Mouse (Mus musculus) myocyte (in vitro differentiated cells): ENCODE results near the gene Pou2f1. TPM values are rescaled to one million over a fixed set of nuclear protein-coding genes. Genes with fewer than 3 reads are reported as not detected.
A peak's percentile ranks its signal among the peaks of the same experiment; 100 is the strongest.

Experiments used
- H3K27me3 ChIP-seq: one replicate; pipeline ENCODE4 v1.6.1; 2011; ENCODE audit not compliant: control insufficient read depth, insufficient read depth, insufficient read length
- H3K36me3 ChIP-seq: one replicate; pipeline ENCODE4 v1.6.1; 2011; ENCODE audit not compliant: control insufficient read depth, insufficient read depth
- H3K4me2 ChIP-seq: one replicate; pipeline ENCODE4 v1.6.1; 2011; ENCODE audit warnings: low read depth, control low read depth
- H3K4me3 ChIP-seq: one replicate; pipeline ENCODE4 v1.5.1; 2011; ENCODE audit warnings: mild to moderate bottlenecking, control low read depth, moderate library complexity
- H3K79me2 ChIP-seq: one replicate; pipeline ENCODE4 v1.6.1; 2011; ENCODE audit not compliant: control insufficient read depth, insufficient read depth
- H3ac ChIP-seq: one replicate; pipeline ENCODE4 v1.6.1; 2011; ENCODE audit not compliant: control insufficient read depth, insufficient read length
- CEBPB ChIP-seq: IDR thresholded peaks from 2 replicates; pipeline ENCODE4 v1.6.1; 2011; ENCODE audit warnings: mild to moderate bottlenecking, moderate library complexity; ENCODE audit not compliant: poor library complexity, insufficient read depth, severe bottlenecking
- E2F4 ChIP-seq: IDR thresholded peaks from one replicate; pipeline ENCODE4 v1.6.1; 2011; ENCODE audit warnings: mild to moderate bottlenecking, control low read depth, moderate library complexity; ENCODE audit not compliant: insufficient read depth
- MAX ChIP-seq: IDR thresholded peaks from one replicate; pipeline ENCODE4 v1.6.1; 2011; ENCODE audit warnings: low read depth, mild to moderate bottlenecking, control low read depth
- MYOD1 ChIP-seq, 3 experiments: IDR thresholded peaks; one replicate each; pipeline ENCODE4 v1.6.1; 2011; ENCODE audit warnings: control low read depth in 2 of 3, low read depth in 2 of 3, mild to moderate bottlenecking in 2 of 3, moderate library complexity in 1 of 3; ENCODE audit not compliant: insufficient read length in 2 of 3, control insufficient read depth in 1 of 3
- MYOG ChIP-seq, 3 experiments: IDR thresholded peaks; one replicate each; pipeline ENCODE4 v1.6.1; 2011; ENCODE audit warnings: control low read depth in 2 of 3, low read depth in 2 of 3, mild to moderate bottlenecking in 2 of 3; ENCODE audit not compliant: insufficient read length in 2 of 3, control insufficient read depth in 1 of 3, insufficient read depth in 1 of 3
- POLR2A ChIP-seq: IDR thresholded peaks from one replicate; pipeline ENCODE4 v1.6.1; 2011; ENCODE audit warnings: low read depth, mild to moderate bottlenecking, control low read depth, moderate library complexity; ENCODE audit not compliant: insufficient read length
- POLR2AphosphoS2 ChIP-seq: IDR thresholded peaks from one replicate; pipeline ENCODE4 v1.6.1; 2011; ENCODE audit warnings: low read depth, control low read depth; ENCODE audit not compliant: insufficient read length
- REST ChIP-seq: IDR thresholded peaks from one replicate; pipeline ENCODE4 v1.6.1; 2011; ENCODE audit warnings: mild to moderate bottlenecking, control low read depth, moderate library complexity; ENCODE audit not compliant: insufficient read depth, insufficient read length
- SRF ChIP-seq: IDR thresholded peaks from one replicate; pipeline ENCODE4 v1.6.1; 2011; ENCODE audit warnings: low read depth; ENCODE audit not compliant: control insufficient read depth, insufficient read length
- TCF12 ChIP-seq: IDR thresholded peaks from one replicate; pipeline ENCODE4 v1.6.1; 2011; ENCODE audit warnings: mild to moderate bottlenecking, control low read depth; ENCODE audit not compliant: poor library complexity, insufficient read depth, severe bottlenecking
- TCF3 ChIP-seq: IDR thresholded peaks from one replicate; pipeline ENCODE4 v1.6.1; 2011; ENCODE audit warnings: low read depth, control low read depth; ENCODE audit not compliant: insufficient read length
- USF1 ChIP-seq: IDR thresholded peaks from one replicate; pipeline ENCODE4 v1.6.1; 2011; ENCODE audit warnings: low read depth, mild to moderate bottlenecking, control low read depth, moderate library complexity
- polyA plus RNA-seq: library from polyadenylated mRNA; unstranded; fragments of >200 nt; fragmentation: generic; extraction: Trizol; gene quantifications from one replicate; pipeline ENCODE4 v1.2.1, GENCODE M21; 2012; ENCODE audit warnings: missing spikeins

Gene Pou2f1
- polyA plus RNA-seq, 1 experiment, result 2.1 TPM

- Histone ChIP-seq H3K4me2 (peak overlapping the region; percentile 98), H3ac (no peak overlapping the region), H3K27me3 (no peaks in the 10 kb centered on the region), H3K79me2 (no peaks in the 10 kb centered on the region), H3K4me3 (no peak overlapping the region), H3K36me3 (no peaks in the 10 kb centered on the region)
- TF ChIP-seq MYOD1 (IDR thresholded peaks at IDR 0.05; ENCODE audit: control insufficient read depth in 1 of 3, insufficient read length in 2 of 3, low read depth in 2 of 3) (peak in 1 of 3 experiments; percentile 0), MYOG (IDR thresholded peaks at IDR 0.05; ENCODE audit: control insufficient read depth in 1 of 3, insufficient read depth in 1 of 3, insufficient read length in 2 of 3, low read depth in 2 of 3) (no peak), CEBPB (no peak), USF1 (no peak)
Measured at GRCm38 (mm10) chr1:166045060-166045893, 42.8 kb upstream of the Pou2f1 start.

GRCm38 (mm10) chr1:166043451-166044149 lies 41.1 kb upstream of the Pou2f1 start:
- H3K36me3 ChIP-seq, result no peaks in the 10 kb centered on the region
- no peak overlapping the region for H3ac ChIP-seq
- no peak overlapping the region for H3K4me3 ChIP-seq
- peak; percentile 10 for TF ChIP-seq POLR2A
- no peak for TF ChIP-seq USF1
- peak; percentile 70 for TF ChIP-seq TCF12
- peak; percentile 54 to 97 (median 95) for TF ChIP-seq MYOD1 (IDR thresholded peaks at IDR 0.05; ENCODE audit: control insufficient read depth in 1 of 3, insufficient read length in 2 of 3, low read depth in 2 of 3)
- TF ChIP-seq SRF, result no peak
- peak; percentile 69 for TF ChIP-seq TCF3
- TF ChIP-seq POLR2AphosphoS2, result no peak
- no peak for TF ChIP-seq E2F4
- no peak for TF ChIP-seq REST
- peak; percentile 88 to 97 (median 93) for TF ChIP-seq MYOG (IDR thresholded peaks at IDR 0.05; ENCODE audit: control insufficient read depth in 1 of 3, insufficient read depth in 1 of 3, insufficient read length in 2 of 3, low read depth in 2 of 3)
- 0 out of 2 replicates have a peak, but pooled peaks have one; percentile 5 for TF ChIP-seq CEBPB
- TF ChIP-seq MAX, result no peak
- H3K27me3 ChIP-seq, result no peaks in the 10 kb centered on the region
- no peaks in the 10 kb centered on the region for H3K79me2 ChIP-seq
- H3K4me2 ChIP-seq, result peak overlapping the region; percentile 98

GRCm38 (mm10) chr1:166041501-166041900 lies 39.0 kb upstream of the Pou2f1 start:
- H3K36me3 ChIP-seq, result no peaks in the 10 kb centered on the region
- H3K27me3 ChIP-seq, result no peaks in the 10 kb centered on the region
- H3K4me2 ChIP-seq, result no peak overlapping the region
- H3ac ChIP-seq, result no peak overlapping the region
- H3K4me3 ChIP-seq, result no peak overlapping the region
- H3K79me2 ChIP-seq, result no peaks in the 10 kb centered on the region
- TF ChIP-seq CEBPB (no peak), MAX (no peak), TCF12 (no peak), MYOD1 (IDR thresholded peaks at IDR 0.05; ENCODE audit: control insufficient read depth in 1 of 3, insufficient read length in 2 of 3, low read depth in 2 of 3) (no peak), REST (no peak), USF1 (no peak)

GRCm38 (mm10) chr1:166038731-166039332 lies 36.4 kb upstream of the Pou2f1 start:
- Histone ChIP-seq H3K4me3 (no peak overlapping the region), H3K27me3 (no peaks in the 10 kb centered on the region), H3K4me2 (no peak overlapping the region), H3ac (no peak overlapping the region), H3K79me2 (no peaks in the 10 kb centered on the region), H3K36me3 (no peaks in the 10 kb centered on the region)
- TF ChIP-seq POLR2AphosphoS2 (no peak), SRF (no peak), MAX (no peak), CEBPB (no peak), MYOD1 (IDR thresholded peaks at IDR 0.05; ENCODE audit: control insufficient read depth in 1 of 3, insufficient read length in 2 of 3, low read depth in 2 of 3) (no peak), MYOG (IDR thresholded peaks at IDR 0.05; ENCODE audit: control insufficient read depth in 1 of 3, insufficient read depth in 1 of 3, insufficient read length in 2 of 3, low read depth in 2 of 3) (no peak), REST (no peak), POLR2A (no peak), E2F4 (no peak), USF1 (no peak), TCF12 (no peak), TCF3 (no peak)
